Mouse (Mus musculus): ENCODE data around the gene Ankrd22. TPM values are rescaled to one million over a fixed set of nuclear protein-coding genes. Genes with fewer than 3 reads are reported as not detected.

The Ankrd22 gene
- polyA plus RNA-seq, 1 experiment from 2014 or later = 0.10 TPM

- Histone ChIP-seq H3K36me3 (no peaks in the 10 kb centered on the region), H3K9me3 (replicated peaks) (no peaks in the 10 kb centered on the region), H3K27me3 (no peaks in the 10 kb centered on the region), H3K4me3 (no peak overlapping the region), H3K4me2 (no peak overlapping the region), H3K4me1 (replicated peaks) (no peaks in the 10 kb centered on the region), H3K27ac (no peak overlapping the region), H3K9ac (no peak overlapping the region)
- ATAC-seq (replicated peaks; ENCODE audit: insufficient number of reproducible peaks, insufficient read depth, low FRiP score, low read depth) = no peak
- 75% methylated on average over 4 of the region's 4 CpGs for WGBS
Observed at GRCm38 (mm10) chr19:34198901-34199300, 33.0 kb upstream of the Ankrd22 start.

- Histone ChIP-seq H3K9ac (no peak overlapping the region), H3K4me1 (replicated peaks) (0 out of 2 replicates have a peak, but pooled peaks cover 3% of the 10 kb centered on the region), H3K4me2 (no peak overlapping the region), H3K27ac (no peak overlapping the region), H3K9me3 (replicated peaks) (no peaks in the 10 kb centered on the region), H3K36me3 (no peaks in the 10 kb centered on the region), H3K4me3 (no peak overlapping the region), H3K27me3 (no peaks in the 10 kb centered on the region)
- 100% methylated on average over 1 of the region's 1 CpGs for WGBS
- no peak for ATAC-seq (replicated peaks; ENCODE audit: insufficient number of reproducible peaks, insufficient read depth, low FRiP score, low read depth)
Observed at GRCm38 (mm10) chr19:34198066-34198465, 32.2 kb upstream of the Ankrd22 start.

- Histone ChIP-seq H3K4me2 (no peak overlapping the region), H3K36me3 (no peaks in the 10 kb centered on the region), H3K9me3 (replicated peaks) (no peaks in the 10 kb centered on the region), H3K27me3 (no peaks in the 10 kb centered on the region), H3K4me3 (no peak overlapping the region), H3K27ac (no peak overlapping the region), H3K9ac (no peak overlapping the region), H3K4me1 (replicated peaks) (peaks cover 8% of the 10 kb centered on the region; the same call in 1 of the 2 replicates)
- 70% methylated on average over 2 of the region's 2 CpGs for WGBS
- no peak for ATAC-seq (replicated peaks; ENCODE audit: insufficient number of reproducible peaks, insufficient read depth, low FRiP score, low read depth)
Observed at GRCm38 (mm10) chr19:34195031-34195430, 29.2 kb upstream of the Ankrd22 start.

GRCm38 (mm10) chr19:34194132-34194745 is 28.4 kb upstream of the Ankrd22 start:
- 95% methylated on average over 6 of the region's 6 CpGs for WGBS
- no peak overlapping the region for H3K9ac ChIP-seq
- H3K9me3 ChIP-seq (replicated peaks) = no peaks in the 10 kb centered on the region
- no peaks in the 10 kb centered on the region for H3K27me3 ChIP-seq
- no peak for ATAC-seq (replicated peaks; ENCODE audit: insufficient number of reproducible peaks, insufficient read depth, low FRiP score, low read depth)
- no peaks in the 10 kb centered on the region for H3K36me3 ChIP-seq
- no peak overlapping the region for H3K4me3 ChIP-seq
- peak overlapping the region; percentile 95 for H3K4me2 ChIP-seq
- H3K4me1 ChIP-seq (replicated peaks) = peaks cover 8% of the 10 kb centered on the region; the same call in 1 of the 2 replicates
- H3K27ac ChIP-seq = no peak overlapping the region

GRCm38 (mm10) chr19:34193683-34194082 is 27.8 kb upstream of the Ankrd22 start:
- Histone ChIP-seq H3K27me3 (no peaks in the 10 kb centered on the region), H3K4me3 (peak overlapping the region; percentile 73), H3K9me3 (replicated peaks) (no peaks in the 10 kb centered on the region), H3K9ac (no peak overlapping the region), H3K27ac (no peak overlapping the region), H3K4me2 (peak overlapping the region; percentile 95), H3K36me3 (no peaks in the 10 kb centered on the region), H3K4me1 (replicated peaks) (peaks cover 8% of the 10 kb centered on the region; the same call in 1 of the 2 replicates)
- ATAC-seq (replicated peaks; ENCODE audit: insufficient number of reproducible peaks, insufficient read depth, low FRiP score, low read depth) = no peak
- WGBS = 68% methylated on average over 9 of the region's 9 CpGs

- H3K9ac ChIP-seq = peak overlapping the region; percentile 59; the same call in 1 of the 2 replicates
Observed at GRCm38 (mm10) chr19:34193149-34193548, 27.3 kb upstream of the Ankrd22 start.

GRCm38 (mm10) chr19:34192008-34192963 is 26.4 kb upstream of the Ankrd22 start, which contains the start of gene Stambpl1:
Gene Stambpl1, plus strand, starts transcription at chr19:34192229.
- Histone ChIP-seq H3K4me2 (peak within 1 kb of the TSS; percentile 95), H3K27ac (peak within 1 kb of the TSS; percentile 50), H3K9ac (peak within 1 kb of the TSS; percentile 59), H3K4me1 (replicated peaks) (peaks cover 8% of the 10 kb centered on the region; the same call in 1 of the 2 replicates), H3K4me3 (peak within 1 kb of the TSS; percentile 73), H3K27me3 (no peaks in the 10 kb centered on the region), H3K36me3 (no peaks in the 10 kb centered on the region), H3K9me3 (replicated peaks) (no peaks in the 10 kb centered on the region)
- under 1% methylated on average over 62 of the region's 62 CpGs for WGBS
- ATAC-seq (replicated peaks; ENCODE audit: insufficient number of reproducible peaks, insufficient read depth, low FRiP score, low read depth) = peak; percentile 82

More at GRCm38 (mm10) chr19:34193149-34193548, 27.3 kb upstream of the Ankrd22 start:
- 6% methylated on average over 9 of the region's 9 CpGs for WGBS
- Histone ChIP-seq H3K27me3 (no peaks in the 10 kb centered on the region), H3K9me3 (replicated peaks) (no peaks in the 10 kb centered on the region), H3K4me2 (peak overlapping the region; percentile 95), H3K36me3 (no peaks in the 10 kb centered on the region), H3K4me3 (peak overlapping the region; percentile 73), H3K27ac (no peak overlapping the region), H3K4me1 (replicated peaks) (peaks cover 8% of the 10 kb centered on the region; the same call in 1 of the 2 replicates)
- no peak for ATAC-seq (replicated peaks; ENCODE audit: insufficient number of reproducible peaks, insufficient read depth, low FRiP score, low read depth)

GRCm38 (mm10) chr19:34191645-34192007 is 25.8 kb upstream of the Ankrd22 start:
- H3K4me2 ChIP-seq = peak overlapping the region; percentile 95
- H3K9ac ChIP-seq = peak overlapping the region; percentile 59
- WGBS = 35% methylated on average over 10 of the region's 10 CpGs
- H3K4me3 ChIP-seq = peak overlapping the region; percentile 73
- peaks cover 8% of the 10 kb centered on the region; the same call in 1 of the 2 replicates for H3K4me1 ChIP-seq (replicated peaks)
- H3K9me3 ChIP-seq (replicated peaks) = no peaks in the 10 kb centered on the region
- H3K27ac ChIP-seq = no peak overlapping the region
- no peaks in the 10 kb centered on the region for H3K27me3 ChIP-seq
- H3K36me3 ChIP-seq = no peaks in the 10 kb centered on the region
- no peak for ATAC-seq (replicated peaks; ENCODE audit: insufficient number of reproducible peaks, insufficient read depth, low FRiP score, low read depth)

GRCm38 (mm10) chr19:34186845-34187244 is 21.0 kb upstream of the Ankrd22 start:
- Histone ChIP-seq H3K27ac (no peak overlapping the region), H3K36me3 (no peaks in the 10 kb centered on the region), H3K4me1 (replicated peaks) (peaks cover 3% of the 10 kb centered on the region; the same call in 1 of the 2 replicates), H3K9me3 (replicated peaks) (no peaks in the 10 kb centered on the region), H3K4me3 (no peak overlapping the region), H3K9ac (no peak overlapping the region), H3K27me3 (no peaks in the 10 kb centered on the region), H3K4me2 (no peak overlapping the region)
- WGBS = 81% methylated on average over 4 of the region's 4 CpGs
- no peak for ATAC-seq (replicated peaks; ENCODE audit: insufficient number of reproducible peaks, insufficient read depth, low FRiP score, low read depth)

GRCm38 (mm10) chr19:34182490-34182889 is 16.6 kb upstream of the Ankrd22 start:
- Histone ChIP-seq H3K4me2 (no peak overlapping the region), H3K4me1 (replicated peaks) (no peaks in the 10 kb centered on the region), H3K27me3 (no peaks in the 10 kb centered on the region), H3K27ac (no peak overlapping the region), H3K36me3 (no peaks in the 10 kb centered on the region), H3K4me3 (no peak overlapping the region), H3K9ac (no peak overlapping the region), H3K9me3 (replicated peaks) (no peaks in the 10 kb centered on the region)
- 71% methylated on average over 5 of the region's 5 CpGs for WGBS
- ATAC-seq (replicated peaks; ENCODE audit: insufficient number of reproducible peaks, insufficient read depth, low FRiP score, low read depth) = no peak

GRCm38 (mm10) chr19:34181234-34181633 is 15.4 kb upstream of the Ankrd22 start:
- Histone ChIP-seq H3K9ac (no peak overlapping the region), H3K9me3 (replicated peaks) (no peaks in the 10 kb centered on the region), H3K4me3 (no peak overlapping the region), H3K4me2 (no peak overlapping the region), H3K27me3 (no peaks in the 10 kb centered on the region), H3K4me1 (replicated peaks) (no peaks in the 10 kb centered on the region), H3K36me3 (no peaks in the 10 kb centered on the region), H3K27ac (no peak overlapping the region)
- 81% methylated on average over 3 of the region's 3 CpGs for WGBS
- no peak for ATAC-seq (replicated peaks; ENCODE audit: insufficient number of reproducible peaks, insufficient read depth, low FRiP score, low read depth)
